Mouse (Mus musculus): Measurements from ENCODE around the gene Exoc8. TPM values are rescaled to one million over a fixed set of nuclear protein-coding genes. Genes with fewer than 3 reads are reported as not detected.

Gene Exoc8
- total and polyA plus RNA-seq, 3 experiments: 9.5 to 16.9 TPM; not detected in 1

GRCm38 (mm10) chr8:124921369-124922279 is 24.1 kb upstream of the Exoc8 start (continued):
- TF ChIP-seq POLR2AphosphoS2 (IDR thresholded peaks at IDR 0.05; ENCODE audit: low read length) (no peak), GATA1 (IDR thresholded peaks at IDR 0.05; ENCODE audit: low read depth, low read length) (peak; percentile 92), EP300 (IDR thresholded peaks at IDR 0.05; ENCODE audit: low read depth in 1 of 2, low read length in 2 of 2) (peak; percentile 46 to 80; a peak in 3 of 4 replicates), UBTF (IDR thresholded peaks at IDR 0.05; ENCODE audit: borderline replicate concordance, insufficient read depth, low read depth, low read length) (no peak), NRF1 (IDR thresholded peaks at IDR 0.05; ENCODE audit: insufficient read depth, low read depth, low read length, poor library complexity, severe bottlenecking) (no peak), MYC (IDR thresholded peaks at IDR 0.05; ENCODE audit: low read depth, low read length) (0 out of 2 replicates have a peak, but pooled peaks have one; percentile 0), KAT2A (conservative IDR thresholded peaks at IDR 0.05; ENCODE audit: low read depth, low read length) (no peak), ELF1 (IDR thresholded peaks at IDR 0.05; ENCODE audit: low read depth, low read length) (no peak), POLR2A (IDR thresholded peaks at IDR 0.05; ENCODE audit: control insufficient read depth in 1 of 2, insufficient read depth in 1 of 2, low read depth in 1 of 2, low read length in 2 of 2, poor library complexity in 1 of 2) (no peak), CHD1 (IDR thresholded peaks at IDR 0.05; ENCODE audit: low read depth, low read length) (no peak), USF2 (IDR thresholded peaks at IDR 0.05; ENCODE audit: borderline replicate concordance in 1 of 2, insufficient read depth in 1 of 2, low read depth in 1 of 2, low read length in 2 of 2) (no peak)

- Histone ChIP-seq H3K36me3 (ENCODE audit: control insufficient read depth in 1 of 2, insufficient read depth in 2 of 2, low read length in 2 of 2) (peaks cover 3 to 14% of the 10 kb centered on the region in 2 experiments), H3K79me2 (ENCODE audit: control insufficient read depth, insufficient read depth, low read length, poor library complexity) (peaks cover 23% of the 10 kb centered on the region; the same call in 1 of the 2 replicates), H3K27ac (ENCODE audit: control insufficient read depth, low read depth, low read length) (no peak overlapping the region), H3K9me3 (replicated peaks; ENCODE audit: insufficient read depth, low read length) (no peaks in the 10 kb centered on the region), H3K4me3 (ENCODE audit: control insufficient read depth in 1 of 2, insufficient read depth in 1 of 2, low read depth in 2 of 2, low read length in 2 of 2) (no peak overlapping the region), H3K9ac (ENCODE audit: control insufficient read depth, low read depth, low read length, poor library complexity, severe bottlenecking) (no peak overlapping the region), H3K27me3 (ENCODE audit: control insufficient read depth in 1 of 2, insufficient read depth in 2 of 2, low read length in 2 of 2) (no peaks in the 10 kb centered on the region), H3K4me1 (ENCODE audit: control insufficient read depth in 1 of 2, insufficient read depth in 2 of 2, low read length in 2 of 2) (peaks cover 4 to 13% of the 10 kb centered on the region in 2 experiments)
- no peak for DNase-seq (ENCODE audit: low read depth, low spot score)
- no peak for TF ChIP-seq ELF1 (IDR thresholded peaks at IDR 0.05; ENCODE audit: low read depth, low read length)
- TF ChIP-seq POLR2A (IDR thresholded peaks at IDR 0.05; ENCODE audit: control insufficient read depth in 1 of 2, insufficient read depth in 1 of 2, low read depth in 1 of 2, low read length in 2 of 2, poor library complexity in 1 of 2): no peak
- no peak for TF ChIP-seq MEF2A (IDR thresholded peaks at IDR 0.05; ENCODE audit: extremely low read depth, insufficient replicate concordance, low read depth, low read length, poor library complexity, severe bottlenecking)
- TF ChIP-seq GATA1 (IDR thresholded peaks at IDR 0.05; ENCODE audit: low read depth, low read length): no peak
- TF ChIP-seq GABPA (IDR thresholded peaks at IDR 0.05; ENCODE audit: low read depth, low read length): no peak
- TF ChIP-seq TAL1 (IDR thresholded peaks at IDR 0.05; ENCODE audit: low read length): no peak
- TF ChIP-seq E2F4 (IDR thresholded peaks at IDR 0.05; ENCODE audit: borderline replicate concordance, low read depth, low read length): no peak
Measured at GRCm38 (mm10) chr8:124917741-124918484, 20.4 kb upstream of the Exoc8 start.

Measured in MEL (cell line).